Mouse (Mus musculus): ENCODE results near the gene Kat8. TPM values are rescaled to one million over a fixed set of nuclear protein-coding genes. Genes with fewer than 3 reads are reported as not detected.
"Not testable (repeated sequence)": the region's sequence is repeated elsewhere in the genome, so short reads cannot be mapped to it uniquely, and the experiment has no call there.

Gene Kat8
- polyA plus RNA-seq, 1 experiment, result 23.7 TPM

- H3K27ac ChIP-seq (ENCODE audit: insufficient read depth, low read depth, low read length), result peak within 1 kb of the TSS; percentile 13; the same call in 1 of the 2 replicates
- H3K4me1 ChIP-seq (ENCODE audit: control insufficient read depth, insufficient read depth, low read length), result peaks cover 15% of the 10 kb centered on the region
- peak within 1 kb of the TSS; percentile 96 for H3K4me3 ChIP-seq (ENCODE audit: insufficient read depth, low read length)
- TF ChIP-seq CTCF (IDR thresholded peaks at IDR 0.05; ENCODE audit: low read depth, low read length) (no peak), POLR2A (IDR thresholded peaks at IDR 0.05; ENCODE audit: borderline replicate concordance, low read depth, low read length) (no peak)
Observed at GRCm38 (mm10) chr7:127895442-127895841, 16.9 kb upstream of the Kat8 start, which contains the start of the genes Gm21974 and Vkorc1. TSS of gene Gm21974 (minus strand) at chr7:127895454. TSS of gene Vkorc1 (minus strand) at chr7:127895617.

GRCm38 (mm10) chr7:127895891-127896290 is 16.4 kb upstream of the Kat8 start:
- Histone ChIP-seq H3K4me3 (ENCODE audit: insufficient read depth, low read length) (peak overlapping the region; percentile 43), H3K4me1 (ENCODE audit: control insufficient read depth, insufficient read depth, low read length) (peaks cover 15% of the 10 kb centered on the region)
- not testable (repeated sequence) for H3K27ac ChIP-seq (ENCODE audit: insufficient read depth, low read depth, low read length)

GRCm38 (mm10) chr7:127896384-127896783 is 15.9 kb upstream of the Kat8 start:
- no peak overlapping the region for H3K4me3 ChIP-seq (ENCODE audit: insufficient read depth, low read length)
- H3K27ac ChIP-seq (ENCODE audit: insufficient read depth, low read depth, low read length), result no peak overlapping the region
- TF ChIP-seq CTCF (IDR thresholded peaks at IDR 0.05; ENCODE audit: low read depth, low read length) (peak; percentile 50), POLR2A (IDR thresholded peaks at IDR 0.05; ENCODE audit: borderline replicate concordance, low read depth, low read length) (no peak)
- H3K4me1 ChIP-seq (ENCODE audit: control insufficient read depth, insufficient read depth, low read length), result peaks cover 15% of the 10 kb centered on the region

- TF ChIP-seq POLR2A (IDR thresholded peaks at IDR 0.05; ENCODE audit: borderline replicate concordance, low read depth, low read length), result no peak
- no peak for TF ChIP-seq CTCF (IDR thresholded peaks at IDR 0.05; ENCODE audit: low read depth, low read length)
- H3K4me3 ChIP-seq (ENCODE audit: insufficient read depth, low read length), result no peak overlapping the region
- H3K27ac ChIP-seq (ENCODE audit: insufficient read depth, low read depth, low read length), result no peak overlapping the region
- peaks cover 15% of the 10 kb centered on the region for H3K4me1 ChIP-seq (ENCODE audit: control insufficient read depth, insufficient read depth, low read length)
Observed at GRCm38 (mm10) chr7:127897542-127897941, 14.8 kb upstream of the Kat8 start.

GRCm38 (mm10) chr7:127898179-127898956 is 13.9 kb upstream of the Kat8 start:
- no peak overlapping the region for H3K27ac ChIP-seq (ENCODE audit: insufficient read depth, low read depth, low read length)
- H3K4me1 ChIP-seq (ENCODE audit: control insufficient read depth, insufficient read depth, low read length), result peaks cover 15% of the 10 kb centered on the region
- no peak overlapping the region for H3K4me3 ChIP-seq (ENCODE audit: insufficient read depth, low read length)
- no peak for TF ChIP-seq POLR2A (IDR thresholded peaks at IDR 0.05; ENCODE audit: borderline replicate concordance, low read depth, low read length)
- no peak for TF ChIP-seq CTCF (IDR thresholded peaks at IDR 0.05; ENCODE audit: low read depth, low read length)

- TF ChIP-seq CTCF (IDR thresholded peaks at IDR 0.05; ENCODE audit: low read depth, low read length) (no peak), POLR2A (IDR thresholded peaks at IDR 0.05; ENCODE audit: borderline replicate concordance, low read depth, low read length) (no peak)
- Histone ChIP-seq H3K4me1 (ENCODE audit: control insufficient read depth, insufficient read depth, low read length) (peaks cover 14% of the 10 kb centered on the region), H3K4me3 (ENCODE audit: insufficient read depth, low read length) (no peak overlapping the region), H3K27ac (ENCODE audit: insufficient read depth, low read depth, low read length) (no peak overlapping the region)
Observed at GRCm38 (mm10) chr7:127899997-127900396, 12.3 kb upstream of the Kat8 start.

- H3K4me1 ChIP-seq (ENCODE audit: control insufficient read depth, insufficient read depth, low read length), result peaks cover 17% of the 10 kb centered on the region
- no peak for TF ChIP-seq POLR2A (IDR thresholded peaks at IDR 0.05; ENCODE audit: borderline replicate concordance, low read depth, low read length)
- TF ChIP-seq CTCF (IDR thresholded peaks at IDR 0.05; ENCODE audit: low read depth, low read length), result no peak
Observed at GRCm38 (mm10) chr7:127901772-127902171, 10.5 kb upstream of the Kat8 start.

GRCm38 (mm10) chr7:127903971-127904796 is 8.1 kb upstream of the Kat8 start, which contains the start of gene Bckdk:
TSS of gene Bckdk (plus strand) at chr7:127904082.
- peaks cover 13% of the 10 kb centered on the region for H3K4me1 ChIP-seq (ENCODE audit: control insufficient read depth, insufficient read depth, low read length)
- TF ChIP-seq POLR2A (IDR thresholded peaks at IDR 0.05; ENCODE audit: borderline replicate concordance, low read depth, low read length) (no peak), CTCF (IDR thresholded peaks at IDR 0.05; ENCODE audit: low read depth, low read length) (no peak)
- H3K27ac ChIP-seq (ENCODE audit: insufficient read depth, low read depth, low read length), result peak within 1 kb of the TSS; percentile 43
- H3K4me3 ChIP-seq (ENCODE audit: insufficient read depth, low read length), result peak within 1 kb of the TSS; percentile 68

More at GRCm38 (mm10) chr7:127901772-127902171, 10.5 kb upstream of the Kat8 start:
- no peak overlapping the region for H3K27ac ChIP-seq (ENCODE audit: insufficient read depth, low read depth, low read length)
- H3K4me3 ChIP-seq (ENCODE audit: insufficient read depth, low read length), result no peak overlapping the region

- peaks cover 13% of the 10 kb centered on the region for H3K4me1 ChIP-seq (ENCODE audit: control insufficient read depth, insufficient read depth, low read length)
- no peak overlapping the region for H3K27ac ChIP-seq (ENCODE audit: insufficient read depth, low read depth, low read length)
- no peak overlapping the region for H3K4me3 ChIP-seq (ENCODE audit: insufficient read depth, low read length)
- TF ChIP-seq CTCF (IDR thresholded peaks at IDR 0.05; ENCODE audit: low read depth, low read length) (no peak), POLR2A (IDR thresholded peaks at IDR 0.05; ENCODE audit: borderline replicate concordance, low read depth, low read length) (no peak)
Observed at GRCm38 (mm10) chr7:127907939-127908338, 4.4 kb upstream of the Kat8 start.

- TF ChIP-seq CTCF (IDR thresholded peaks at IDR 0.05; ENCODE audit: low read depth, low read length) (no peak), POLR2A (IDR thresholded peaks at IDR 0.05; ENCODE audit: borderline replicate concordance, low read depth, low read length) (no peak)
- Histone ChIP-seq H3K4me1 (ENCODE audit: control insufficient read depth, insufficient read depth, low read length) (peaks cover 15% of the 10 kb centered on the region), H3K27ac (ENCODE audit: insufficient read depth, low read depth, low read length) (no peak overlapping the region), H3K4me3 (ENCODE audit: insufficient read depth, low read length) (no peak overlapping the region)
Observed at GRCm38 (mm10) chr7:127908656-127909055, 3.7 kb upstream of the Kat8 start.

Measured in bone marrow macrophage, adult 2 months (primary cell).